Mouse (Mus musculus) heart, postnatal 0 days (tissue): ENCODE measurements around the gene Amot.

Experiments
- CTCF ChIP-seq: IDR thresholded peaks from 2 replicates; pipeline ENCODE4 v1.5.1; 2016; ENCODE audit warnings: antibody characterized with exemption, control low read depth, low read depth
- EP300 ChIP-seq: IDR thresholded peaks from 2 replicates; pipeline ENCODE4 v1.6.1; 2016; ENCODE audit warnings: antibody characterized with exemption, low read depth

DNA sequence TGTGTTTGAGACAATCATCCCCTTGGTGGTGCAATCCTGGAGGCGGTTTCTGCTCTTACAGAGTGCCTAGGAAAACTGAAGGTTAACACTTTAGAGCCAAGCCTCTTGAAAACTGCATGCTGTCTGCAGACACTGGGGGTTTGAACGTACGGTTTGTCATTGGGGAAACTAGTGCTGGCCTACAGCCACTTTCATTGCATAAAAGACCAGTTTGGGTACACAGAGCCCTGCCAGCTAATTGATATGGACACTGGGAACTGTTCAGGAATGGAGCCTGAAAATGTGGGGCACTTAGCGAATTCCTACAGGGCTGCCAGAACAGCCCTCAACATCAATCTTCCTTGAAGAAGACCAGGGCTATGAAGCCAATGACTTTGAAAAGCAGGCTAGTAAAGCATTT is 50.2 kb downstream of the Amot start:
- TF ChIP-seq EP300 (no peak), CTCF (no peak)
